Mouse (Mus musculus) testis, postnatal 14 days (tissue): Measurements from ENCODE around the gene Ces1d.
"Not testable (repeated sequence)": the region's sequence is repeated elsewhere in the genome, so short reads cannot be mapped to it uniquely, and the experiment has no call there.

ENCODE experiments used
- DNase-seq: peaks from one replicate; pipeline ENCODE4 v3.0.0; 2021; ENCODE audit warnings: low spot score

The Ces1d gene

GRCm38 (mm10) chr8:93197685-93198525 lies at the start of gene Ces1d:
Gene Ces1d (minus strand): TSS chr8:93197838.
- DNase-seq = peak; percentile 14

- DNase-seq = no peak
Observed at GRCm38 (mm10) chr8:93246057-93246456, 48.4 kb upstream of the Ces1d start.

- DNase-seq = no peak
Observed at GRCm38 (mm10) chr8:93239884-93240283, 42.2 kb upstream of the Ces1d start.

GRCm38 (mm10) chr8:93235681-93236080 lies 38.0 kb upstream of the Ces1d start:
- no peak for DNase-seq

- DNase-seq = no peak
Observed at GRCm38 (mm10) chr8:93234706-93235105, 37.1 kb upstream of the Ces1d start.

GRCm38 (mm10) chr8:93234068-93234467 lies 36.4 kb upstream of the Ces1d start:
- DNase-seq = no peak

GRCm38 (mm10) chr8:93229446-93229845 lies 31.8 kb upstream of the Ces1d start, which contains the start of gene Ces1e:
Gene Ces1e (minus strand): TSS chr8:93229619.
- no peak for DNase-seq

- DNase-seq = no peak
Observed at GRCm38 (mm10) chr8:93228673-93229370, 31.2 kb upstream of the Ces1d start.

GRCm38 (mm10) chr8:93226471-93226870 lies 28.8 kb upstream of the Ces1d start:
- DNase-seq = not testable (repeated sequence)

- no peak for DNase-seq
Observed at GRCm38 (mm10) chr8:93221896-93222295, 24.3 kb upstream of the Ces1d start.

- no peak for DNase-seq
Observed at GRCm38 (mm10) chr8:93217867-93218266, 20.2 kb upstream of the Ces1d start.

GRCm38 (mm10) chr8:93217375-93217774 lies 19.7 kb upstream of the Ces1d start:
- no peak for DNase-seq

- DNase-seq = no peak
Observed at GRCm38 (mm10) chr8:93211091-93211490, 13.5 kb upstream of the Ces1d start.

- not testable (repeated sequence) for DNase-seq
Observed at GRCm38 (mm10) chr8:93199146-93199545, 1.5 kb upstream of the Ces1d start.

GRCm38 (mm10) chr8:93196436-93196835 lies 1.2 kb downstream of the Ces1d start:
- no peak for DNase-seq

GRCm38 (mm10) chr8:93180581-93181129 lies 17.0 kb downstream of the Ces1d start:
- no peak for DNase-seq

- no peak for DNase-seq
Observed at GRCm38 (mm10) chr8:93176593-93176992, 21.0 kb downstream of the Ces1d start.

- DNase-seq = no peak
Observed at GRCm38 (mm10) chr8:93174554-93174953, 23.1 kb downstream of the Ces1d start.

- DNase-seq = peak; percentile 7
Observed at GRCm38 (mm10) chr8:93171846-93172590, 25.6 kb downstream of the Ces1d start.

GRCm38 (mm10) chr8:93163363-93163762 lies 34.3 kb downstream of the Ces1d start:
- no peak for DNase-seq

GRCm38 (mm10) chr8:93151401-93151800 lies 46.2 kb downstream of the Ces1d start:
- DNase-seq = no peak

GRCm38 (mm10) chr8:93147331-93147730 lies 50.3 kb downstream of the Ces1d start:
- DNase-seq = no peak
